Mouse (Mus musculus) G1E (cell line): ENCODE results near the gene Pxmp4.

Source experiments
- CTCF ChIP-seq: IDR thresholded peaks from 2 replicates; pipeline ENCODE4 v1.5.1; 2012; ENCODE audit warnings: low read depth, low read length, inconsistent platforms, mixed read lengths
- GATA1 ChIP-seq: IDR thresholded peaks from 2 replicates; pipeline ENCODE4 v1.6.1; 2012; ENCODE audit warnings: borderline replicate concordance, low read length, inconsistent platforms, mixed read lengths
- TAL1 ChIP-seq: conservative IDR thresholded peaks from 2 replicates; pipeline ENCODE4 v1.6.1; 2012; ENCODE audit warnings: low read depth, low read length, inconsistent platforms, mixed read lengths

GRCm38 (mm10) chr2:154569836-154570286 lies 33.6 kb downstream of the Pxmp4 start, which contains the start of gene E2f1:
- no peak for TF ChIP-seq CTCF
- TF ChIP-seq GATA1, result no peak
- TF ChIP-seq TAL1, result no peak
